In genomic region chr11:97383764-97384163, GRCm38 (mm10) we compare ENCODE assay signal across 12 mouse cellular contexts. TPM values are rescaled to one million over a fixed set of nuclear protein-coding genes. Genes with fewer than 3 reads are reported as not detected.
"Had no signal": no experiment of that assay in that cellular context is flagged by ENCODE, and none has a peak within 500 bp of the region (broad histone marks: within the 10 kb centered on the region; RNA-seq: fewer than 3 reads in every experiment).

No protein-coding gene starts in this region.

- H3K4me2 ChIP-seq: limb, embryonic 13.5 days; midbrain, embryonic 12.5 days had no signal

- DNase-seq: kidney, adult 11 months; kidney, postnatal 14 days; left cerebral cortex, postnatal 4 days; lung, adult 18-20 months; thymus, adult 2 months; thymus, postnatal 25 days had no signal

- H3K9me3 ChIP-seq: limb, embryonic 13.5 days; midbrain, embryonic 12.5 days had no signal

- H3K9ac ChIP-seq: limb, embryonic 13.5 days; liver, embryonic 14.5 days; midbrain, embryonic 12.5 days had no signal

- H3K27ac ChIP-seq: limb, embryonic 13.5 days; liver, embryonic 14.5 days; midbrain, embryonic 12.5 days had no signal

- H3K4me3 ChIP-seq: limb, embryonic 13.5 days; midbrain, embryonic 12.5 days had no signal

- ATAC-seq: midbrain, embryonic 16.5 days had no signal

- H3K4me1 ChIP-seq: limb, embryonic 13.5 days; midbrain, embryonic 12.5 days had no signal

- H3K27me3 ChIP-seq: limb, embryonic 13.5 days; midbrain, embryonic 12.5 days had no signal

RNA-seq across cellular contexts. Expression of gene Gpr179, which starts 31.9 kb away (rescaled TPM):
- total RNA-seq: liver, adult 2 months; megakaryocyte-erythroid progenitor cell, adult 5-6 weeks had no signal
- polyA plus RNA-seq: liver, adult 2 months had no signal
